Mouse (Mus musculus): ENCODE measurements at regions not wholly inside any gene's neighbourhood (a gene's known extent, or its start where the extent isn't known, plus 50 kb on each side); places are given as distances from the start of the nearest gene placed in this dataset.
A peak's percentile ranks its signal among the peaks of the same experiment; 100 is the strongest.

- no peak for ATAC-seq (ENCODE audit: low FRiP score, low read depth)
- Histone ChIP-seq H3K27me3 (peaks cover 20% of the 10 kb centered on the region), H3K27ac (replicated peaks) (no peak overlapping the region), H3K9ac (replicated peaks) (no peak overlapping the region), H3K4me2 (replicated peaks) (no peak overlapping the region), H3K4me1 (no peaks in the 10 kb centered on the region), H3K4me3 (no peak overlapping the region), H3K9me3 (no peaks in the 10 kb centered on the region), H3K36me3 (no peaks in the 10 kb centered on the region)
- WGBS = 88% methylated on average over 7 of the region's 7 CpGs
These were observed 67.0 kb upstream of the Frmd4b start for GRCm38 (mm10) chr6:97684335-97684734.

DNA sequence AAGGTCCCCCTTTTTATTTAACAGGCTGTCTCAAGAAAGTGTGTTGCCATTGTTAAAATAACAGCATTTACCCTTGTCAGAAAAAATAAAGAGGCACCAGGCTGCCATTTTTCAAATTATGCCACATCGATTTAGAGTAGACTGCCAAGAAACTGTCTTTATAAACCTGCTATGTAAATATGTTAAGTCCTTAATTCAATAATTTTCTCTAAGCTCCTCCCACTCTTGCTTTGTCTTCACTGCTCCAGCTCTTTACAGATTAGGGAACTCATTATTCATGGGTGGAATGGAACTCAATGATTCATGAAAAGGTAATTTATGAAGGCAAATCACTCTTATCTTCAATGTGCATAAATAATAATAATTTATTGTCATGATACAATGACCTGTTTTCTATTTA, 64.9 kb upstream of the Frmd4b start:
- Histone ChIP-seq H3K4me2 (replicated peaks) (no peak overlapping the region), H3K9me3 (no peaks in the 10 kb centered on the region), H3K9ac (replicated peaks) (no peak overlapping the region), H3K4me1 (no peaks in the 10 kb centered on the region), H3K4me3 (no peak overlapping the region), H3K27me3 (peaks cover 18% of the 10 kb centered on the region), H3K27ac (replicated peaks) (no peak overlapping the region), H3K36me3 (no peaks in the 10 kb centered on the region)
- no peak for ATAC-seq (ENCODE audit: low FRiP score, low read depth)
- WGBS = 77% methylated on average over 1 of the region's 1 CpGs

DNA sequence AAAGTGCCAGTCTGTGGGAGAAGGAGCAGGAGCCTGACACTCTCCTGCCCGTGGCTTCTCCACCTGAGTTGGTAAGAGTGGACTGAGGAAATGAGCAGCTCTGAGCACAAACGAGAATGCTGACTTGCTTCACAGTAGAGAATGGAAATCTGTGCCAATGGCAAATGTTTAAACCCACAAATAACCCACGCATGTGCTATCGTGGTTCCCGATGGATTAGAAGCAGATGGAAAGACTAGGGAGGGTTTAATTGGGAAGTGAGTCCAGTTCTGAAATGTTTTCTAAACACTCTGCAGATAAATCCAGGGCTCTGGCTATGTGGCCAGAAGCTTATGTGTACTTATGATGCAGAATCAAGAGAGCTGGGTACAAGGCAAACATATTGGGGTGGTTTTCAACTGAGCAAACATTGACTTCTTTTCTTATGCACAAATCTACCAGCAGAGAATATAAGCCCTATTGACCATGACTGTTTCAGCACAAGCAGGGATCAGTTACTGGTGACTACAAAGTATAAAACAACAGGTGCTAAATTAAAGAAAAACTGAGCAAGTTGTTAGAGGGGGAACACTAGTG, 57.9 kb upstream of the Frmd4b start:
- 79% methylated on average over 5 of the region's 5 CpGs for WGBS
- H3K4me2 ChIP-seq (replicated peaks) = no peak overlapping the region
- H3K4me3 ChIP-seq = no peak overlapping the region
- ATAC-seq (ENCODE audit: low FRiP score, low read depth) = no peak
- no peak overlapping the region for H3K27ac ChIP-seq (replicated peaks)
- H3K9me3 ChIP-seq = no peaks in the 10 kb centered on the region
- no peak overlapping the region for H3K9ac ChIP-seq (replicated peaks)
- no peaks in the 10 kb centered on the region for H3K4me1 ChIP-seq
- no peaks in the 10 kb centered on the region for H3K36me3 ChIP-seq
- no peaks in the 10 kb centered on the region for H3K27me3 ChIP-seq

DNA sequence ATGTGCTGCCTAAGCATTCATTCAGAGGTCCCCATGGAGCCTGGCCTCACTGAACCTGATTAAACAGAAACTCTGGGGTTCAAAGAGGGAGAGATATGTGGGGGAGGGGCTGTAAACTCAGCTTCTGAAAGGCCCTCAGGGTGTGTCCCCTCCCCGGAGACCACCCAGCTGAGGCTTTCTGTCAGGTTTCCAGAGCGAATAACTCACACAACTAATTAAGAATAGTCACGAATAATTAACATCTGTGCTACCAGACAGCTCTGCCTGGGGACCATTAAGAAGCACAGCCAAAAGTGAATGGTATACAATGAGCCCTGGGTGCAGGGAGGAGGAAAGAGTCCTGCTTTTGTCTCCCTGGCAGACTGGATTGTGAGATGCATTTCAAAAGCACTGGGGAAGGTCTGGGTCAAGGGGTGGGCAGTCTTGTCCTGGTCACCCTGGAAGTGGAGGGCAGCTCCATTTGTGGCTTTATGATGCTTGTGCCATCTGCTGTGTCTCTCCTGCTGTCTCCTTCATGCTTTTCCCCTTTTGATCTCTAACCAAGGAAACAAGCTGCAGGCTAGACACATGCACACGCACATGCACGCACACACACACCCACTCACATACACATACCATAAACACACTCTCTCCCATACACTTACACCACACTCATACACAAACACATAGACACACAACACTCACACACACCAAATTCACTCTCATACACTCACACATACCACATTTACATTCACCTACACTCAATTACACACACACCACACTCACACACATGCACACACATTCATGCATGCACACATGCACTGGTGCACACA, 49.7 kb upstream of the Frmd4b start:
- Histone ChIP-seq H3K4me1 (peaks cover 16% of the 10 kb centered on the region), H3K27ac (replicated peaks) (peak overlapping the region; percentile 71), H3K4me3 (no peak overlapping the region), H3K9me3 (no peaks in the 10 kb centered on the region), H3K9ac (replicated peaks) (no peak overlapping the region), H3K4me2 (replicated peaks) (0 out of 2 replicates have a peak overlapping the region, but pooled peaks have one; percentile 1), H3K27me3 (no peaks in the 10 kb centered on the region), H3K36me3 (no peaks in the 10 kb centered on the region)
- WGBS = 18% methylated on average over 5 of the region's 5 CpGs
- peak; percentile 95 for ATAC-seq (ENCODE audit: low FRiP score, low read depth)
